Mouse (Mus musculus) myocyte (in vitro differentiated cells): ENCODE data around the gene Onecut3. TPM values are rescaled to one million over a fixed set of nuclear protein-coding genes. Genes with fewer than 3 reads are reported as not detected.
A peak's percentile ranks its signal among the peaks of the same experiment; 100 is the strongest.

ENCODE experiments used
- H3K27me3 ChIP-seq: one replicate; pipeline ENCODE4 v1.6.1; 2011; ENCODE audit not compliant: control insufficient read depth, insufficient read depth, insufficient read length
- H3K36me3 ChIP-seq: one replicate; pipeline ENCODE4 v1.6.1; 2011; ENCODE audit not compliant: control insufficient read depth, insufficient read depth
- H3K4me2 ChIP-seq: one replicate; pipeline ENCODE4 v1.6.1; 2011; ENCODE audit warnings: low read depth, control low read depth
- H3K4me3 ChIP-seq: one replicate; pipeline ENCODE4 v1.5.1; 2011; ENCODE audit warnings: mild to moderate bottlenecking, control low read depth, moderate library complexity
- H3K79me2 ChIP-seq: one replicate; pipeline ENCODE4 v1.6.1; 2011; ENCODE audit not compliant: control insufficient read depth, insufficient read depth
- H3ac ChIP-seq: one replicate; pipeline ENCODE4 v1.6.1; 2011; ENCODE audit not compliant: control insufficient read depth, insufficient read length
- CEBPB ChIP-seq: IDR thresholded peaks from 2 replicates; pipeline ENCODE4 v1.6.1; 2011; ENCODE audit warnings: mild to moderate bottlenecking, moderate library complexity; ENCODE audit not compliant: poor library complexity, insufficient read depth, severe bottlenecking
- E2F4 ChIP-seq: IDR thresholded peaks from one replicate; pipeline ENCODE4 v1.6.1; 2011; ENCODE audit warnings: mild to moderate bottlenecking, control low read depth, moderate library complexity; ENCODE audit not compliant: insufficient read depth
- MAX ChIP-seq: IDR thresholded peaks from one replicate; pipeline ENCODE4 v1.6.1; 2011; ENCODE audit warnings: low read depth, mild to moderate bottlenecking, control low read depth
- MYOD1 ChIP-seq, 3 experiments: IDR thresholded peaks; one replicate each; pipeline ENCODE4 v1.6.1; 2011; ENCODE audit warnings: control low read depth in 2 of 3, low read depth in 2 of 3, mild to moderate bottlenecking in 2 of 3, moderate library complexity in 1 of 3; ENCODE audit not compliant: insufficient read length in 2 of 3, control insufficient read depth in 1 of 3
- MYOG ChIP-seq, 3 experiments: IDR thresholded peaks; one replicate each; pipeline ENCODE4 v1.6.1; 2011; ENCODE audit warnings: control low read depth in 2 of 3, low read depth in 2 of 3, mild to moderate bottlenecking in 2 of 3; ENCODE audit not compliant: insufficient read length in 2 of 3, control insufficient read depth in 1 of 3, insufficient read depth in 1 of 3
- POLR2A ChIP-seq: IDR thresholded peaks from one replicate; pipeline ENCODE4 v1.6.1; 2011; ENCODE audit warnings: low read depth, mild to moderate bottlenecking, control low read depth, moderate library complexity; ENCODE audit not compliant: insufficient read length
- POLR2AphosphoS2 ChIP-seq: IDR thresholded peaks from one replicate; pipeline ENCODE4 v1.6.1; 2011; ENCODE audit warnings: low read depth, control low read depth; ENCODE audit not compliant: insufficient read length
- REST ChIP-seq: IDR thresholded peaks from one replicate; pipeline ENCODE4 v1.6.1; 2011; ENCODE audit warnings: mild to moderate bottlenecking, control low read depth, moderate library complexity; ENCODE audit not compliant: insufficient read depth, insufficient read length
- SRF ChIP-seq: IDR thresholded peaks from one replicate; pipeline ENCODE4 v1.6.1; 2011; ENCODE audit warnings: low read depth; ENCODE audit not compliant: control insufficient read depth, insufficient read length
- TCF12 ChIP-seq: IDR thresholded peaks from one replicate; pipeline ENCODE4 v1.6.1; 2011; ENCODE audit warnings: mild to moderate bottlenecking, control low read depth; ENCODE audit not compliant: poor library complexity, insufficient read depth, severe bottlenecking
- TCF3 ChIP-seq: IDR thresholded peaks from one replicate; pipeline ENCODE4 v1.6.1; 2011; ENCODE audit warnings: low read depth, control low read depth; ENCODE audit not compliant: insufficient read length
- USF1 ChIP-seq: IDR thresholded peaks from one replicate; pipeline ENCODE4 v1.6.1; 2011; ENCODE audit warnings: low read depth, mild to moderate bottlenecking, control low read depth, moderate library complexity
- polyA plus RNA-seq: library from polyadenylated mRNA; unstranded; fragments of >200 nt; fragmentation: generic; extraction: Trizol; gene quantifications from one replicate; pipeline ENCODE4 v1.2.1, GENCODE M21; 2012; ENCODE audit warnings: missing spikeins

The Onecut3 gene
- polyA plus RNA-seq, 1 experiment, result not detected

GRCm38 (mm10) chr10:80553997-80554396 lies 59.4 kb downstream of the Onecut3 start:
- Histone ChIP-seq H3K4me3 (no peak overlapping the region), H3K36me3 (no peaks in the 10 kb centered on the region), H3K27me3 (no peaks in the 10 kb centered on the region), H3K4me2 (no peak overlapping the region), H3ac (no peak overlapping the region), H3K79me2 (peaks cover 48% of the 10 kb centered on the region)
- no peak for TF ChIP-seq E2F4
- TF ChIP-seq MAX, result no peak
- no peak for TF ChIP-seq MYOG (IDR thresholded peaks at IDR 0.05; ENCODE audit: control insufficient read depth in 1 of 3, insufficient read depth in 1 of 3, insufficient read length in 2 of 3, low read depth in 2 of 3)
- TF ChIP-seq MYOD1 (IDR thresholded peaks at IDR 0.05; ENCODE audit: control insufficient read depth in 1 of 3, insufficient read length in 2 of 3, low read depth in 2 of 3), result no peak

- H3K36me3 ChIP-seq, result no peaks in the 10 kb centered on the region
- no peak overlapping the region for H3K4me3 ChIP-seq
- no peaks in the 10 kb centered on the region for H3K27me3 ChIP-seq
- no peak overlapping the region for H3ac ChIP-seq
- H3K79me2 ChIP-seq, result peaks cover 69% of the 10 kb centered on the region
- TF ChIP-seq POLR2AphosphoS2 (no peak), MYOD1 (IDR thresholded peaks at IDR 0.05; ENCODE audit: control insufficient read depth in 1 of 3, insufficient read length in 2 of 3, low read depth in 2 of 3) (no peak), REST (no peak), SRF (no peak), TCF3 (no peak), CEBPB (no peak), E2F4 (no peak), USF1 (no peak), POLR2A (no peak), TCF12 (no peak), MYOG (IDR thresholded peaks at IDR 0.05; ENCODE audit: control insufficient read depth in 1 of 3, insufficient read depth in 1 of 3, insufficient read length in 2 of 3, low read depth in 2 of 3) (no peak), MAX (no peak)
- H3K4me2 ChIP-seq, result no peak overlapping the region
Observed at GRCm38 (mm10) chr10:80557346-80557965, 62.8 kb downstream of the Onecut3 start.

- no peaks in the 10 kb centered on the region for H3K36me3 ChIP-seq
- H3ac ChIP-seq, result no peak overlapping the region
- H3K79me2 ChIP-seq, result peaks cover 63% of the 10 kb centered on the region
- no peak for TF ChIP-seq MYOD1 (IDR thresholded peaks at IDR 0.05; ENCODE audit: control insufficient read depth in 1 of 3, insufficient read length in 2 of 3, low read depth in 2 of 3)
- no peak for TF ChIP-seq CEBPB
- TF ChIP-seq E2F4, result no peak
- no peak for TF ChIP-seq POLR2AphosphoS2
- TF ChIP-seq POLR2A, result no peak
- no peak for TF ChIP-seq MYOG (IDR thresholded peaks at IDR 0.05; ENCODE audit: control insufficient read depth in 1 of 3, insufficient read depth in 1 of 3, insufficient read length in 2 of 3, low read depth in 2 of 3)
- no peak for TF ChIP-seq SRF
- no peak for TF ChIP-seq USF1
- no peak for TF ChIP-seq TCF3
- TF ChIP-seq TCF12, result no peak
- TF ChIP-seq MAX, result no peak
- TF ChIP-seq REST, result no peak
- H3K4me3 ChIP-seq, result peak overlapping the region; percentile 98
- H3K4me2 ChIP-seq, result no peak overlapping the region
- H3K27me3 ChIP-seq, result no peaks in the 10 kb centered on the region
Observed at GRCm38 (mm10) chr10:80559431-80559830, 64.8 kb downstream of the Onecut3 start.

DNA sequence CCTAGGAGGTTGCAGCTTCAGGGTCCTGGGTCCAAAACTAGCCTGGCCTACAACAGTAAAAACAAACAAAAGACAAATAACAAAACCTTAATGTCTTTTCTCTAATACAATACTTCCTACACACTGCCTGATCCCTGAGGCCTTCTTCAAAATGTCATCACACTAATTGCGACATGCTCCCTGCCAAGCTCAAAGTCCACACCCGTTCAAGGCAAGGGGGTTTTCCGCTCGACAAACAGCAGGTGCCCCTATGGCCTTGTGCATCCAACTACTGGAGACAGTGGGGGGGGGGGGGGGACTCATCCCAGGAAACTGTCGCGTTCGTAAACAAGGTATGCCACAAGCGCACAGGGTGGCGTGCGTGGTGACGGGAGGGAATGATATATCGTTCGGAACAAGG lies 66.0 kb downstream of the Onecut3 start:
- peaks cover 54% of the 10 kb centered on the region for H3K79me2 ChIP-seq
- peaks cover 5% of the 10 kb centered on the region for H3K36me3 ChIP-seq
- H3K4me3 ChIP-seq, result peak overlapping the region; percentile 98
- no peaks in the 10 kb centered on the region for H3K27me3 ChIP-seq
- peak overlapping the region; percentile 98 for H3K4me2 ChIP-seq
- H3ac ChIP-seq, result peak overlapping the region; percentile 84
- TF ChIP-seq MYOD1 (IDR thresholded peaks at IDR 0.05; ENCODE audit: control insufficient read depth in 1 of 3, insufficient read length in 2 of 3, low read depth in 2 of 3), result no peak
- no peak for TF ChIP-seq MAX
- TF ChIP-seq POLR2AphosphoS2, result no peak
- TF ChIP-seq MYOG (IDR thresholded peaks at IDR 0.05; ENCODE audit: control insufficient read depth in 1 of 3, insufficient read depth in 1 of 3, insufficient read length in 2 of 3, low read depth in 2 of 3), result no peak
- TF ChIP-seq USF1, result no peak
- TF ChIP-seq TCF12, result no peak
- TF ChIP-seq E2F4, result no peak
- no peak for TF ChIP-seq POLR2A
- no peak for TF ChIP-seq SRF
- TF ChIP-seq REST, result no peak
- TF ChIP-seq TCF3, result no peak
- TF ChIP-seq CEBPB, result no peak
